Comparison of ENCODE assay signal across 29 mouse cellular contexts in genomic region chr4:65920294-65920693, GRCm38 (mm10).
DNase-seq lines count a peak whose midpoint lies in the region; ATAC-seq and TF ChIP-seq lines count a peak whose summit lies in the region.
"Had no signal": no experiment of that assay in that cellular context is flagged by ENCODE, and none has a peak within 500 bp of the region (broad histone marks: within the 10 kb centered on the region; RNA-seq: fewer than 3 reads in every experiment).

No protein-coding gene starts in this region.

- H3K36me3 ChIP-seq in kidney, postnatal 0 days (ENCODE audit: insufficient read depth, low read length): no peaks in the 10 kb centered on the region
- H3K36me3 ChIP-seq: heart, embryonic 15.5 days; hindbrain, embryonic 12.5 days; intestine, embryonic 15.5 days; midbrain, embryonic 15.5 days; neural tube, embryonic 12.5 days had no signal

- TF ChIP-seq POLR2A in lung, adult 2 months (IDR thresholded peaks at IDR 0.05; ENCODE audit: borderline replicate concordance, extremely low read depth, low read depth, low read length): no peak

- peak; percentile 4 for DNase-seq in kidney, postnatal 0 days (ENCODE audit: low spot score)
- DNase-seq in kidney, adult 18-20 months: no peak
- peak; percentile 5 for DNase-seq in lung, postnatal 10 days
- no peak for DNase-seq in lung, adult 2 months
- peak; percentile 23 for DNase-seq in lung, postnatal 25 days (ENCODE audit: low spot score)
- DNase-seq in urinary bladder, postnatal 36 days (ENCODE audit: low spot score in 2 of 2): no peak
- DNase-seq: adrenal gland, adult 2 months; adrenal gland, postnatal 36 days; B cell, adult 2 months; cerebellum, adult 2 months; cerebellum, postnatal 14 days; gastrocnemius, adult 2 months; gastrocnemius, postnatal 36 days; heart, postnatal 36 days; kidney, adult 8-10 months; kidney, postnatal 10 days; liver; thymus, postnatal 4 days had no signal

- no peak for ATAC-seq in kidney, postnatal 0 days (replicated peaks; ENCODE audit: low FRiP score, low read depth)
- ATAC-seq: activated CD4-positive, CD25-positive, alpha-beta regulatory T cell, adult 4 months; forebrain, embryonic 14.5 days; hindbrain, postnatal 0 days; intestine, embryonic 15.5 days; midbrain, embryonic 15.5 days had no signal

- H3K9me3 ChIP-seq in kidney, postnatal 0 days (replicated peaks; ENCODE audit: low read length): no peaks in the 10 kb centered on the region
- H3K9me3 ChIP-seq: heart, embryonic 15.5 days; hindbrain, embryonic 12.5 days; intestine, embryonic 15.5 days; midbrain, embryonic 15.5 days; neural tube, embryonic 12.5 days had no signal

- no peak overlapping the region for H3K9ac ChIP-seq in kidney, postnatal 0 days (ENCODE audit: low read depth, low read length)
- H3K9ac ChIP-seq: heart, embryonic 15.5 days; hindbrain, embryonic 12.5 days; intestine, embryonic 15.5 days; liver, embryonic 14.5 days; midbrain, embryonic 15.5 days; neural tube, embryonic 12.5 days had no signal

- 27% methylated on average over 1 of the region's 1 CpGs for WGBS in kidney, postnatal 0 days
- 49% methylated on average over 1 of the region's 1 CpGs for WGBS in lung, adult 2 months

- no peak overlapping the region for H3K4me2 ChIP-seq in kidney, postnatal 0 days (ENCODE audit: low read length)
- H3K4me2 ChIP-seq: heart, embryonic 15.5 days; hindbrain, embryonic 12.5 days; intestine, embryonic 15.5 days; midbrain, embryonic 15.5 days; neural tube, embryonic 12.5 days had no signal

- no peak overlapping the region for H3K27ac ChIP-seq in kidney, postnatal 0 days
- H3K27ac ChIP-seq: gastrocnemius, adult 2 months; heart, embryonic 15.5 days; hindbrain, embryonic 12.5 days; hindbrain, postnatal 0 days; intestine, embryonic 15.5 days; liver, embryonic 14.5 days; macrophage; midbrain, embryonic 15.5 days; neural tube, embryonic 12.5 days had no signal

- no peaks in the 10 kb centered on the region for H3K27me3 ChIP-seq in kidney, postnatal 0 days (ENCODE audit: insufficient read depth, low read length)
- H3K27me3 ChIP-seq: heart, embryonic 15.5 days; hindbrain, embryonic 12.5 days; intestine, embryonic 15.5 days; midbrain, embryonic 15.5 days; neural tube, embryonic 12.5 days had no signal

- no peak overlapping the region for H3K4me3 ChIP-seq in kidney, postnatal 0 days (replicated peaks; ENCODE audit: low read depth, low read length)
- no peak overlapping the region for H3K4me3 ChIP-seq in lung, adult 2 months (replicated peaks; ENCODE audit: extremely low read depth, low read depth, low read length)
- H3K4me3 ChIP-seq: gastrocnemius, adult 2 months; heart, embryonic 15.5 days; hindbrain, embryonic 12.5 days; intestine, embryonic 15.5 days; midbrain, embryonic 15.5 days; myocyte; neural tube, embryonic 12.5 days had no signal

- TF ChIP-seq CTCF in kidney, postnatal 0 days (IDR thresholded peaks at IDR 0.05; ENCODE audit: low read depth): no peak
- no peak for TF ChIP-seq CTCF in lung, adult 2 months (IDR thresholded peaks at IDR 0.05; ENCODE audit: insufficient read depth, low read length)

- H3K4me1 ChIP-seq in kidney, postnatal 0 days (replicated peaks; ENCODE audit: insufficient read depth, low read length): no peaks in the 10 kb centered on the region
- no peaks in the 10 kb centered on the region for H3K4me1 ChIP-seq in lung, adult 2 months (ENCODE audit: control insufficient read depth, insufficient read depth, low read length)
- H3K4me1 ChIP-seq: heart, embryonic 15.5 days; intestine, embryonic 15.5 days; neural tube, embryonic 12.5 days had no signal

Comparison
In these comparisons a context has a peak if more than half of its experiments do, and no peak if none do; other contexts are left out.
1. DNase-seq: peak in kidney, postnatal 0 days (single experiment), lung, postnatal 10 days (single experiment) and lung, postnatal 25 days (single experiment); none in kidney, adult 18-20 months (single experiment), lung, adult 2 months (single experiment) and urinary bladder, postnatal 36 days (0 of 2).